Mouse (Mus musculus) monocyte, adult 5-6 weeks (primary cell): ENCODE results near the gene Olfr610. TPM values are rescaled to one million over a fixed set of nuclear protein-coding genes. Genes with fewer than 3 reads are reported as not detected.
"Not testable (repeated sequence)": the region's sequence is repeated elsewhere in the genome, so short reads cannot be mapped to it uniquely, and the experiment has no call there.

Source experiments
- ATAC-seq: fragments of 153-309, 156-312 bp; replicated peaks from 2 replicates; pipeline ENCODE4 v1.8.0; 2017; ENCODE audit warnings: mild to moderate bottlenecking; ENCODE audit not compliant: low TSS enrichment, insufficient number of reproducible peaks, severe bottlenecking, poor library complexity, low FRiP score
- total RNA-seq: library from RNA; stranded (forward); fragments of 200-1000, 200-491, 200-594 nt; gene quantifications from 3 replicates; pipeline ENCODE4 v1.2.3, GENCODE M21; 2017

Gene Olfr610
- total RNA-seq: not detected in 3 replicates

DNA sequence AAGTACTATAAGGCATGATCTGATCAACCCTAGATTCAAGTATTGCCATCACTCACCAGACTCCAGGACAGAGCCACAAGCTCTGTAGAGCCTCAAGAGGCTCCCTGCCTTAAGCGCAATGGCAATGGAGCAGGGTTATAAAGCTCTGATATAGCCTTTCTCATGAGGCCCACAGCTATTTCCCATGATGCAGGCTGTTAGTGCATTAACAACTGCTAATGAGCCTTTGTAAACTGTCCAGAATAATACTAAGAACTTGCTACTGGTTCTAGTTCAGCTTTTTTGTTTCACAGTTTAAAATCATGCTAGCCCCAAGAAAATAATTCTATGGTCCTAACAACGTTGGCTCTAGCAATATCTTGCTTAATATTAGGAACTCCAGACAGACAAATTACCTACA is at the start of gene Olfr610:
Olfr610 (minus strand) TSS at position 101 of the 400 bp plus-strand sequence.
- no peak for ATAC-seq

DNA sequence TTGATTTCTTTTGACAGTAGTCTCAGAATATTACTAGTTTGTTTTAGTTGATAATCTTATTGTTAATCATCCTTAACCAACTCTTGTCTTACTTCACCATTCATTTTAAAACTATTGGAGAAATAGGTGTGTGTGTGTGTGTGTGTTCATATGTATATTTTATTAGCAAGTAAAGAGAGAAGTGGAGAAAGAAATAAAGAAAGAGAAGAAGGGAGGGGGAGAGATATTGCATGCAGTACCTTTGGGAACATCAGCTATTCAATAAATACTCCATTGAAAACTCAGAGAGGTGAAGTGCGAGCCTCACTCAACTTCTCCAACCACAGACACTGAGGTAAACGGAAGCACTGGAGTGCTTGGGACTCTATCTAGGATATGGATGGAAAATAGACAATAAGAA is 43.9 kb upstream of the Olfr610 start, which contains the start of gene Olfr615:
Olfr615 (plus strand) TSS at position 301 of the 400 bp plus-strand sequence.
- ATAC-seq: no peak

DNA sequence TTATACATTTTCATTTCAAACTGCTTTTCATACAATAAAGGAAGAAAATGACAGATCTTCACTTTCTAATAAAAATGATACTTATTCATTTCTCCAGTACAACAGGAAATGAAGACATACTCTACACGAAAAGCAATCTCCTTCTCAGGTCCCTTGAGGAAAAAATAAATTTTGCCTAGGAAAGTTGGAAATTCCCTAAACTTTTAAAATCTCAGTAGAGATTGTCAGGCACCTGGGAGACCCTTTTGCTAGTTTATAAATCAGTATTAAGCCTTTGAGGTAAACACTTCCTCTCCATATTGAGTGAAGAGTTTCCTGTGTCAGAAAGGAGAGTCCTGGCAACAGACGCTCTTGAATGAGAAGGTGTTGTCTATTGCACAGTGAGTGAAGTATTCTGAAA is 35.9 kb upstream of the Olfr610 start, which contains the start of gene Olfr613:
Olfr613 (plus strand) TSS at position 301 of the 400 bp plus-strand sequence.
- ATAC-seq: no peak

DNA sequence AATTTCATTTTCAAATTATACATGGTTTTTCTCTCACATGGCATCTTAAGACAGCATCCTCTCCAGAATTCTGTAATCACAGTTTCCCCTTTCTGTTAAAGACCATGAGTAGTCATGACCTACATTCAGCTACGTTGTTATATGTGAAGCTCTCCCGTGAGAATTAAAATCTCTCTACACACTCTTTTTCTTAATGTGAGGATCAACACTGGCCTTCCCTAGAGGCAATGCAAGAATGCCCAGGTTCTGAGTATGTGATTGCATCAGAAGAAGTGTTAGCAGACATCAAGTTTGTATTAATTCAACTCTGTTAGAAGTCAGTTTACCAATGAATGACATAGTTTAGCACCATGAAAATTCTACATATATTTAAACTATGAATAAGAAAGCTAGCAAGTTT is 30.7 kb upstream of the Olfr610 start, which contains the start of gene Olfr612:
Olfr612 (minus strand) TSS at position 101 of the 400 bp plus-strand sequence.
- ATAC-seq: not testable (repeated sequence)

DNA sequence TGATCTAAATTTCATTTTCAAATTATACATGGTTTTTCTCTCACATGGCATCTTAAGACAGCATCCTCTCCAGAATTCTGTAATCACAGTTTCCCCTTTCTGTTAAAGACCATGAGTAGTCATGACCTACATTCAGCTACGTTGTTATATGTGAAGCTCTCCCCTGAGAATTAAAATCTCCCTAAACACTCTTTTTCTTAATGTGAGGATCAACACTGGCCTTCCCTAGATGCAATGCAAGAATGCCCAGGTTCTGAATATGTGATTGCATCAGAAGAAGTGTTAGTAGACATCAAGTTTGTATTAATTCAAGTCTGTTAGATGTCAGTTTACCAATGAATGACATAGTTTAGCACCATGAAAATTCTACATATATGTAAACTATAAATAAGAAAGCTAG is 8.8 kb upstream of the Olfr610 start, which contains the start of gene Olfr611:
Olfr611 (minus strand) TSS at position 101 of the 400 bp plus-strand sequence.
- not testable (repeated sequence) for ATAC-seq

DNA sequence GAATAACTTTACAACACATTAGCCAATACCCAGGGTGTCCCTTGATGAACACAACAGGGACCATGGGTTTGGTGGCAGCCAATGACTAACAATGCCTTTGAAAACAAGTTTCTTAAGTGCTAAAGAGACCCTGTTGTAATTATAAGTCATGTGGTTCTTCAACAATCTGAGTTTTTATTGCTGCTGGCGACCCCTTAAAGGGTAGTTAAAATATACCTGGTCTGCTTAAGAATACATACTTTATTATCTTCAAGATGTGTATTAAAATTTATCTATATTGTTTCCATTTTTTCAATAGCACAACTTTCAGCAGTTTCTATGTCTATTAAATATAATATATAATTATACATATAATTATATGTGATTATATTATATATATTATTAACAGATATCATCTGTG is 14.0 kb downstream of the Olfr610 start, which contains the start of gene Olfr609:
Olfr609 (minus strand) TSS at position 101 of the 400 bp plus-strand sequence.
- ATAC-seq: no peak

DNA sequence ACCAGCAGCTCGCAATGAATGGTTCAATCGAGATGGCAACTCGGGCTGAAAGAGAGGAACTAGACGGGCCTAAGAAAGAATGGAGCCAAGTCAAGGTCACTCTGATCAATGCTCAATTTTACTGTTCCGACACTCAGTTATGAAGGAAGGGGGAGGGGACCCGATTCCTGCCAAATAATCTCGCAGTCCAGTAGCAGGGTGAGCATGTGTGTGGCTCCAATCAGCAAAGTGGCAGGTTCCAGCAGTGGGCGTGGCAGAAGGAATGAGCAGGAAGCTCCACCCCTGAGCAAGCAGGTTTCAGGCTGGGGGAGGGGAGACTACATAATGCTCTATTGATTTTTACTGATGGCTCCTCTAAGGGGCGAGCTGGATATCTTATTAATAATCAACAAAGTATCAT is 34.8 kb downstream of the Olfr610 start:
- not testable (repeated sequence) for ATAC-seq

DNA sequence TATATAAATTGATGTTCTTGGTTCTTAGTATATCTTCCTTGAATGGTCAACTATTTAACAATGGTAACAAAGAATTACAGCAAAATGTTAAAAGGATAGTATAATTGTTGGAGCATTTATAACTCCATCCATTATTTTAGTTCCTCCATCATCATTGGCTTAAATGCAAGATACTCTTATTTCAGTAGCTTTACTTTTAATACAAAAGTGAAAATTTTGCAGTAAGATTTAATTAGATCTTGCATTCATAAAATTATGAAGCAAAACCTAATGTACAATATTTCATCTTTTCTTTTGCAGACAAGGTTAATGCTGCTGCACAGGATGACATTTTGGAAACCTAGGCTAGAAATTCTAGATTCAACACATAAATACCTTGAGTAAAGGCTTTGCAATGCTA is 42.3 kb downstream of the Olfr610 start, which contains the start of gene Olfr608:
Olfr608 (plus strand) TSS at position 301 of the 400 bp plus-strand sequence.
- no peak for ATAC-seq

DNA sequence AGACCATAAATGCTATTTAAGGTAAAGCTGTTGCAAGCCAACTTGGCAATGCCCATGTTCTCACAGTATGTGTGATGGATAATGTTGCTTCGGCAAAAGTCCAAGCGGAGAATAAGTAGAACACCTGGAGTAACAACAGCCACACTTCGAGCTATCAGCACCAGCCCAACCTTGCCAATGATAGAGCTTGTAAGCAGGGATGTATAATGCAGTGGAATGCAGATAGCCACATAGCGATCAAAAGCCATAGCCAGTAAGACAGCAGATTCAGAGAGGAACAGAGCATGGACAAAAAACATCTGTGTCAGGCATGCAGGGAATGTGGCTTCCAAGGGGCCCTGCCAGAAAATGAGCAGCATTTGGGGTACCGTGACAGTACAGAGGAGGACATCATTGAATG is 51.3 kb downstream of the Olfr610 start:
- no peak for ATAC-seq

Other genes starting within 250 kb of the Olfr610 start
- gene Olfr596, start 206.5 kb downstream of the Olfr610 start, total RNA-seq: not detected in 3 replicates
- not detected in 3 replicates for gene Olfr597, start 195.8 kb downstream of the Olfr610 start, total RNA-seq
- not detected in 3 replicates for gene Olfr598, start 188.6 kb downstream of the Olfr610 start, total RNA-seq
- not detected in 3 replicates for gene Olfr599, start 176.2 kb downstream of the Olfr610 start, total RNA-seq
- not detected in 3 replicates for gene Olfr600, start 162.5 kb downstream of the Olfr610 start, total RNA-seq
- not detected in 3 replicates for gene Olfr601, start 149.5 kb downstream of the Olfr610 start, total RNA-seq
- not detected in 3 replicates for gene Olfr603, start 125.9 kb downstream of the Olfr610 start, total RNA-seq
- gene Usp17lc, start 97.0 kb downstream of the Olfr610 start, total RNA-seq: not detected in 3 replicates
- not detected in 3 replicates for gene Olfr605, start 66.7 kb downstream of the Olfr610 start, total RNA-seq
- gene Olfr606, start 63.1 kb downstream of the Olfr610 start, total RNA-seq: not detected in 3 replicates
- gene Olfr607, start 48.0 kb downstream of the Olfr610 start, total RNA-seq: not detected in 3 replicates
- not detected in 3 replicates for gene Olfr608, start 42.2 kb downstream of the Olfr610 start, total RNA-seq
- gene Olfr609, start 14.1 kb downstream of the Olfr610 start, total RNA-seq: not detected in 3 replicates
- not detected in 3 replicates for gene Olfr611, start 8.7 kb upstream of the Olfr610 start, total RNA-seq
- not detected in 3 replicates for gene Olfr612, start 30.6 kb upstream of the Olfr610 start, total RNA-seq
- gene Olfr613, start 36.0 kb upstream of the Olfr610 start, total RNA-seq: not detected in 3 replicates
- not detected in 3 replicates for gene Olfr615, start 44.0 kb upstream of the Olfr610 start, total RNA-seq
- not detected in 3 replicates for gene Olfr616, start 57.0 kb upstream of the Olfr610 start, total RNA-seq
- not detected in 3 replicates for gene Olfr617, start 60.9 kb upstream of the Olfr610 start, total RNA-seq
- not detected in 3 replicates for gene Olfr618, start 78.0 kb upstream of the Olfr610 start, total RNA-seq
- not detected in 3 replicates for gene Olfr619, start 88.5 kb upstream of the Olfr610 start, total RNA-seq
- gene Olfr620, start 100.4 kb upstream of the Olfr610 start, total RNA-seq: not detected in 3 replicates
- gene Olfr622, start 130.6 kb upstream of the Olfr610 start, total RNA-seq: not detected in 3 replicates
- not detected in 3 replicates for gene Olfr623, start 151.6 kb upstream of the Olfr610 start, total RNA-seq
- not detected in 3 replicates for gene Olfr624, start 159.1 kb upstream of the Olfr610 start, total RNA-seq
- gene Olfr625-ps1, start 170.6 kb upstream of the Olfr610 start, total RNA-seq: not detected in 3 replicates
- not detected in 3 replicates for gene Olfr243, start 202.5 kb upstream of the Olfr610 start, total RNA-seq
- gene Olfr628, start 218.3 kb upstream of the Olfr610 start, total RNA-seq: not detected in 3 replicates
- 0.39 TPM in 1 of 3 replicates, not detected in the others for gene Olfr629, start 232.8 kb upstream of the Olfr610 start, total RNA-seq
- not detected in 3 replicates for gene Olfr630, start 245.2 kb upstream of the Olfr610 start, total RNA-seq